Mouse (Mus musculus): ENCODE measurements around the gene Fam84b. TPM values are rescaled to one million over a fixed set of nuclear protein-coding genes. Genes with fewer than 3 reads are reported as not detected.

Gene Fam84b
- polyA plus RNA-seq, 1 experiment from 2014 or later = 8.8 TPM

DNA sequence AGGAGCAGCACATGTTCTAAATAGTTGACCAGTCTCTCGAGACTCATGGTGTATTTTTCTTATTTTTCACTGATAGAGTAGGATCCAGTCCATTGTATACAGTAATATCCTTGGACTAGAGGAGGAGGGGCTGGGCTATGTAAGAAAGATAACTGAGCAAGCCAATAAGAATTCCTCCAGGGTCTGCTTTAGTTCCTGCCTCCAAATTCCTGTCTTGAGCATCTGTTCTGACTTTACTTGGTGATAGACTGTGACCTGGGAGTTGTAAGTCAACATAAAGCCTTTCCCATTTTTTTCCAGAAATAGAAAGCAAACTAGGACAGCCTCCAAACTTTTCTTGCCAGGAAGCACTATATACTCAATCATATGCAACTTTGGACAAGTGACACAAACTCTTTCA is 64.5 kb downstream of the Fam84b start:
- DNase-seq (no peak), ATAC-seq (no peak)
- Histone ChIP-seq H3K4me2 (ENCODE audit: low read depth, low read length) (no peak overlapping the region), H3K4me3 (ENCODE audit: low read depth, low read length) (no peak overlapping the region), H3K36me3 (replicated peaks; ENCODE audit: insufficient read depth, low read length) (no peaks in the 10 kb centered on the region), H3K27ac (ENCODE audit: low read depth) (no peak overlapping the region), H3K9me3 (ENCODE audit: low read length) (no peaks in the 10 kb centered on the region), H3K4me1 (ENCODE audit: insufficient read depth) (no peaks in the 10 kb centered on the region), H3K27me3 (ENCODE audit: insufficient read depth, low read length) (no peaks in the 10 kb centered on the region), H3K9ac (replicated peaks) (no peak overlapping the region)
- TF ChIP-seq CTCF (IDR thresholded peaks at IDR 0.05; ENCODE audit: low read depth) (no peak), EP300 (IDR thresholded peaks at IDR 0.05; ENCODE audit: low read depth) (no peak)
- 66% methylated on average over 1 of the region's 1 CpGs for WGBS (ENCODE audit: insufficient replicate concordance)

DNA sequence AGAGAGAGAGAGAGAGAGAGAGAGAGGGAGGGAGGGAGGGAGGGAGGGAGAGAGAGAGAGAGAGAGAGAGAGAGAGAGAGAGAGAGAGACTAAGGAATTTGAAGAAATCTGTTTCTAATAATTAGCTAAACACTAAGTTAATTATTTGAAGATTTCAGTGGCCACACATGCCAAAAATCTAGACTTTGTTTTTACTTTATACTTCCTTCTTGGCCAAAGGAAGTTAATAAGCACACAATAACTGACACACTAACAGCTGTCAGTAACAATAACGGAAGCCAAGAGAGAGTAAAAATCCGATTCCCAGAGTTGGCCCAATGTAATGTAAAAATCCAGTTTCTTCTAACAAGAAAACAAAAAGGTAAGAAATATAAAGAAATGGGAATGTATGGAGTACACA is 69.8 kb downstream of the Fam84b start:
- Histone ChIP-seq H3K36me3 (replicated peaks; ENCODE audit: insufficient read depth, low read length) (no peaks in the 10 kb centered on the region), H3K27me3 (ENCODE audit: insufficient read depth, low read length) (no peaks in the 10 kb centered on the region), H3K27ac (ENCODE audit: low read depth) (no peak overlapping the region), H3K4me3 (ENCODE audit: low read depth, low read length) (no peak overlapping the region), H3K9me3 (ENCODE audit: low read length) (no peaks in the 10 kb centered on the region), H3K4me2 (ENCODE audit: low read depth, low read length) (no peak overlapping the region), H3K4me1 (ENCODE audit: insufficient read depth) (no peaks in the 10 kb centered on the region), H3K9ac (replicated peaks) (no peak overlapping the region)
- ATAC-seq = no peak
- 73% methylated on average over 2 of the region's 2 CpGs for WGBS (ENCODE audit: insufficient replicate concordance)
- DNase-seq = no peak
- TF ChIP-seq EP300 (IDR thresholded peaks at IDR 0.05; ENCODE audit: low read depth) (no peak), CTCF (IDR thresholded peaks at IDR 0.05; ENCODE audit: low read depth) (no peak)

- 78% methylated on average over 1 of the region's 1 CpGs for WGBS (ENCODE audit: insufficient replicate concordance)
- H3K9me3 ChIP-seq (ENCODE audit: low read length) = no peaks in the 10 kb centered on the region
- no peak overlapping the region for H3K27ac ChIP-seq (ENCODE audit: low read depth)
- H3K4me3 ChIP-seq (ENCODE audit: low read depth, low read length) = no peak overlapping the region
- H3K36me3 ChIP-seq (replicated peaks; ENCODE audit: insufficient read depth, low read length) = no peaks in the 10 kb centered on the region
- no peaks in the 10 kb centered on the region for H3K27me3 ChIP-seq (ENCODE audit: insufficient read depth, low read length)
- TF ChIP-seq CTCF (IDR thresholded peaks at IDR 0.05; ENCODE audit: low read depth) = no peak
- TF ChIP-seq EP300 (IDR thresholded peaks at IDR 0.05; ENCODE audit: low read depth) = no peak
- H3K9ac ChIP-seq (replicated peaks) = no peak overlapping the region
- DNase-seq (no peak), ATAC-seq (peak; percentile 33; the same call in 1 of the 2 replicates)
- H3K4me2 ChIP-seq (ENCODE audit: low read depth, low read length) = no peak overlapping the region
- no peaks in the 10 kb centered on the region for H3K4me1 ChIP-seq (ENCODE audit: insufficient read depth)
Measured at GRCm38 (mm10) chr15:60779531-60779973, 74.0 kb downstream of the Fam84b start.

DNA sequence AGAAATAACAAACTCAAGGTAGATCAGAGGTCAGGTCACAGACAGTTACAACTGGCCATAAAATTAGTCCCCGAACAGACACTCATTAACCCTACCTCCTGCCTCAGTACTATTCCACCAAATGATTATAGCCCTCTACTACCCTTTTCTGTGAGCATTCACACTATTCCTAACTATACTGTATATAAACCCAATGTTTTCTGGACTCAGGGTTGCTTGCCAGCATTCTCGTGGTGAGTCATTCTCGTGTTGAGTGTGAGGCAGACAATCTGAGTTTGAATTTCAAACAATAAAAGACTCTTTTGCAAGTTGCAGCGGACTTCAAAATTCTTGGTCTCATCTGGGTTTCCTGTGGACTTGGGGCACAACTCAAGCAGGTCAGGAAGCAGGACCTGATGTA is 74.5 kb downstream of the Fam84b start:
- Histone ChIP-seq H3K27ac (ENCODE audit: low read depth) (no peak overlapping the region), H3K9me3 (ENCODE audit: low read length) (no peaks in the 10 kb centered on the region), H3K4me2 (ENCODE audit: low read depth, low read length) (no peak overlapping the region), H3K4me1 (ENCODE audit: insufficient read depth) (no peaks in the 10 kb centered on the region), H3K27me3 (ENCODE audit: insufficient read depth, low read length) (no peaks in the 10 kb centered on the region), H3K4me3 (ENCODE audit: low read depth, low read length) (no peak overlapping the region), H3K36me3 (replicated peaks; ENCODE audit: insufficient read depth, low read length) (no peaks in the 10 kb centered on the region), H3K9ac (replicated peaks) (no peak overlapping the region)
- DNase-seq = no peak
- no peak for ATAC-seq
- TF ChIP-seq CTCF (IDR thresholded peaks at IDR 0.05; ENCODE audit: low read depth) (no peak), EP300 (IDR thresholded peaks at IDR 0.05; ENCODE audit: low read depth) (no peak)
- WGBS (ENCODE audit: insufficient replicate concordance) = 70% methylated on average over 4 of the region's 4 CpGs

Other genes starting within 250 kb of the Fam84b start
- not detected in 2 replicates for gene A1bg, start 69.2 kb upstream of the Fam84b start, polyA plus RNA-seq (2015; fragmentation: Nextera tagmentation; extraction: Ambion mirVana)

Measured in liver, postnatal 0 days (tissue).